Mouse (Mus musculus) gonadal fat pad, adult 2 months (tissue): ENCODE measurements around the gene Epha3. TPM values are rescaled to one million over a fixed set of nuclear protein-coding genes. Genes with fewer than 3 reads are reported as not detected.

Source experiments
- DNase-seq: peaks from one replicate; pipeline ENCODE4 v3.0.0-alpha.2; 2012; ENCODE audit warnings: low read depth
- polyA plus RNA-seq: library from polyadenylated mRNA; depleted of rRNA; stranded (reverse); fragments of >200 nt; gene quantifications from 2 replicates; pipeline ENCODE4 v1.2.3, GENCODE M21; 2012; rRNA removed

Epha3 gene
- 0.53 and 1.2 TPM in 2 replicates for polyA plus RNA-seq

GRCm38 (mm10) chr16:63863913-63864330 is at the start of gene Epha3:
TSS of gene Epha3 (minus strand) at chr16:63864175.
- DNase-seq = no peak

DNA sequence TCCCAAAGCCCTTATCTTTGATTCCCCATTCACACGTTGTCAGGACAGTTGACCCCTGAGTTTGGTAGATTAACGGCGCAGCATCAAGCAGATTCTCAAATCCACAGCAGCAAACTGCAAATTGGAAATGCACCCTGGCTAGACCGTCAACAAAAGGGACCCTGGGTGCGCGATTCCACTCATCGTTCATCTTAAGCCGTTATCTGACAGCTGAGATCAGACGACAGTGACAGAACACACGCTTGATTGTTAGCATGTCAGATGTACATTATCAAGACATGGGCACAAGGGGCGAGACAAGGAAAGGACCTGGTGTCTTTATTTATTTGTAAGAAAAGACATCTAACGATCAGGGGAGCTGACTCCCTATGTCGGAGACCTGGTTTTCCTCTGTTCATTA is 39.5 kb upstream of the Epha3 start:
- DNase-seq = no peak

GRCm38 (mm10) chr16:63881190-63881589 is 17.2 kb upstream of the Epha3 start:
- no peak for DNase-seq

DNA sequence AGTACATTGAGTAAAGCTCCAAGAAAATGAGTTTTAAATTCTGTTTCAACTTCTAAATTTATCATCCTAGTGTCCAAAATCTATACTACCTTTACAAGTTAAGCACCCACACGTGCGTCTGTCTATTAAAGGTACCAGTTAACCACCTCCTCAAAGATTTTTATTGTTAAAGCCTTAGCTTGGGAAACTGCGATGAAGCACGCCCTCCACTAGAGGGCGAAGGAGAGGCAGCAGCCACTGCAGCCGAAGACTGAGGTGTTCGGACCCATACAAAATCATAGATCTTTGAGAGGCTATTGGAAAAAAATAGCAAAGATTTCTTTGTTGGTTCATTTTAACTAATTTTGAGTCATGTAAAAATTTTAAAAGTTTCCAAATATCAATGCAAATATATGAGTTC is 8.3 kb upstream of the Epha3 start:
- no peak for DNase-seq

DNA sequence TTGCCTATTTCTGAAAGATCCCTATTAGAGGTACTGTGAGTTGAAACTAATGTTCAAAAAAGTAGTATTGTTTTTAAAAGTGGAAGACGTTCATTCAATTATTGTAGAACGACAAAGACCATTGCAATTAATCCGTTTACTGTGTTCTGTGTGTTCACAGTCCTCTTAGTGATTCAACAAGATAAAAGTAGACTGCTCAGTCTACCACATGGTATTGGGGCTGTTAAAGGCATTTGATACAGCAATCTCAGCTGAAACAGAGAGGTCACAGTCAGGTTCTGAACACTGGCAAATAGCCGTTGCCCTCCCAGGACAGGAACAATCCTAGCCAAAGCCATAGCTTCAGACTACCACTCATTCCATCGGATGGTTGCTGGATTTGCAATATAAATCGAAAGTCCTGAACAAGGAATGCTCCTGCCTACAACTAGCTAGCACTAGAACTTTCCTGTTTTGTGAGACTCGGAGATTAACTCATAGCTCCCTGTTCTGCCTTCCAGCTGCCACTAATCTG is 545 bp upstream of the Epha3 start:
- DNase-seq = no peak

DNA sequence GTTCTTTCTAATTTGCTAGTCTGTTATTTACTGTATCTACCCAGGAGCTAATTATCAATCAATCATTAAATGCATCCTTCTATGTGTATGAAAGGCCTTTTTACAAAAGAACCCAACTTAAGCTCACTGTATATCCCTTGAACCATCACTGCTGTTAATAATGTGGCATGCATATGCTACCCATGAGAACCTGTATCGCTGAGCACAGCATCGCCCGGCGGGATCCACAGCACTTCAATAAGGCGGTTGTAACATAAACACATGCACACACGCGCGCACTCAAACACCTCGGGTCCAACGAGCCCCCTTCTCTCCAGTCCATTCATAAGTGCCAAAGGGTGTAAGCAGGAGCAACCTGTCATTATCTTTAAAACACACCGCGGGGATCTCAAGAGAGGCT is 794 bp downstream of the Epha3 start:
- no peak for DNase-seq

- no peak for DNase-seq
Observed at GRCm38 (mm10) chr16:63857561-63857960, 6.4 kb downstream of the Epha3 start.

GRCm38 (mm10) chr16:63856658-63857552 is 7.1 kb downstream of the Epha3 start:
- DNase-seq = no peak

DNA sequence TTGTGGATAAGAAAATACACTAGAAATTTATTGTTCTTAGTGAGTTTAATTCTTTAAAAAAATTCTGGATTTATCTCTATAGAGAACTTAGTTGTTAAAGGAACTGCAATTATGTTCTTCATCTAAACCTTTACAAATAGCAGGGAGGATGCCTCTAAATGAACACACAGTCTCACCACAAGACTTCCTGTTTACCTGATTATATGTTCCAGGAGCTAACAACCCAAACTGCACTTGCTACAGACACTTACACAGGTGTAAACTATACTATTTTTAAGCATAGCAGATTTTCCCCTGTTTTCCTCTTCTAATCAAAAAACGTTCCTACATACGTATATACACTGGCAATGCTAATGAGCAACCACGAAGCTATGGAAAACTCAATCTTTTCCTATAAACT is 13.7 kb downstream of the Epha3 start:
- no peak for DNase-seq

DNA sequence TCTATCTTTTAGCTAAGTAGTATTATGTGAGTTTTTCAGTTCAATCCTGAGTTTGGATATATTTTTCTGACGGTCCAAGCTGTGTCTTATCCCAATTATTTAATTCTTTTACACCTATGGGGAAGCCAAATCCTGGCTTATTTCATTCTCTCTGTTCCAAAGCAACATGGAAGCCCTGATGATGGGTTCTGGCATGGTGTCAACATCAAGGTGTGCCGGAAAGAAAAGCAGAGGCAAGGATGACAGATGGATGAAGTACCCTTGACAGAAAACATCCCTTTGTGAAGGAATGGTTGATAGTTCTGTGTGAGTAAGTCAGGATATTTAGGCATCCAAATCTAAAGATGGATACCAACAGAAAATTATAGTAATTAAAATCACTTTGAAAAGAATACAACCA is 21.1 kb downstream of the Epha3 start:
- DNase-seq = no peak

DNA sequence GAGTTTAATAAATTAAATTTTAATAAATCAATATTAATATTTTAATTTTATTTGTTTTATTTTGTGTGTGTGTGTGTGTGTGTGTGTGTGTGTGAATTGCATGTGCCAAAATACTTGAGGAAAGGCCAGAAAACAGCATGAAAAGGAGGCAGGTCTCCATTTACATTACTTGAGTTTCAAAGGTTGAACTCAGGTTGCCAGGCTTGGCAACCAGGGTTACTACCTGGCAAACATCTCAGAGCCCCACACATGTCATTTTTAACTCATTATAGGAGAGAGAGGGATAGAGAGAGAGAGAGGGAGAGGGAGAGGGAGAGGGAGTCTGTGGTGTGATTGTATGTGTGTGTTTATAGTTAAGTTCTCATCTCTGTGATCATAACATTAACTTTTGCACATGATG is 26.5 kb downstream of the Epha3 start:
- DNase-seq = no peak

GRCm38 (mm10) chr16:63821164-63821563 is 42.8 kb downstream of the Epha3 start:
- no peak for DNase-seq

DNA sequence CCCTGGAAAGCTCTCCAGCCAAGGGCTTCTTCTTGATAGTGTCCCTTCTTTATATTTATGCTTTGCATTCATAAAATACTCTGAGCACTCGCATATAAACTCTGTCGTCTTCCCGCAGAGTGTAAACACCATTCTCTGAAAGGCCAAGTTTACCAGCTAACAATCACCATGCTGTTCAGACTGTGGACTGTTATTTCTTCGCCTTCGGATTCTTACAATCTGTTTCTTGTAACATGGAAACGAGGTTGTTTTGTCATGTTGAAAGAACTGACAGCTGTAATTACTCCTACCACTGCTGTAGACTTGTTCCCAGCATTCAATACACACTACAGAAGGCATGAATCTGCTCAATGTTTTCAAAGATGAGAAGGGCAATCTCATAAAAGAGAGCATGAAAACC is 46.4 kb downstream of the Epha3 start:
- DNase-seq = no peak

- no peak for DNase-seq
Observed at GRCm38 (mm10) chr16:63816672-63817071, 47.3 kb downstream of the Epha3 start.

DNA sequence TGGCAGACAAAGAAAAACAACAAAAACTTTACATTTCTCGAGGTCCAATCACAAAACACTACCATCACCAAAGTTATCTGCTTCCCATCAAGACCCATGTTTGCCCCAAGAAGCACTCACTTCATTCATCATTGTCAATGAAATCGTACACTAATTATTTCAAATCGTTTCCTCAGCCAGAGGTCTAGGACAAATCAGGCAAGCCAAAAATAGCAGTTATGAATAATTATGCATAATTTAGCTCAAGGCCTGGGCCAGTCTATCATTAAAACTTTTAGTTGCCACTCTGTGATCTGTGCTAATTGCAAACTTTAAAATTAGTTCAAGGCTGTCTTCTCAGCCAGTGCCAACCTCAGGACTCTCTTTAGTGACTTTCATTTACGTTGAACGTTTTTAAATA is 54.1 kb downstream of the Epha3 start:
- DNase-seq = no peak

DNA sequence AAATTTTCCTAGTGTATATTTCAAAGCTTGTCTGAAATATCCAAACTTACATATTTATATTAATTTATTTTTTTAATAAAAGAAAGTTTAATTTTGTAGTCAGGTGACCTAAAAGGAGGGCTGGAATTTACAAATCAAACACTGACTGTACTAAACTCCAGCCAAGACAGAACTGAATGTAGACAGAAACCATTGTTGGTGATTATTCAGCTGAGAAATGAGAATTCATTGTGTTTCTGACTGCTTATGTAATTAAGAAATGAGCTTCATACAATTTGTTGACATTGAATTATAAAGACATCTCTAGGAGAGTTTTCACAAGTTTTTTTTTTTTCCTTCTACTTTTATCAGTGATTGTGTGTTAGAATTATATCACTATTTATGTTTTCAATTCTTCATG is 55.0 kb downstream of the Epha3 start:
- DNase-seq = no peak

DNA sequence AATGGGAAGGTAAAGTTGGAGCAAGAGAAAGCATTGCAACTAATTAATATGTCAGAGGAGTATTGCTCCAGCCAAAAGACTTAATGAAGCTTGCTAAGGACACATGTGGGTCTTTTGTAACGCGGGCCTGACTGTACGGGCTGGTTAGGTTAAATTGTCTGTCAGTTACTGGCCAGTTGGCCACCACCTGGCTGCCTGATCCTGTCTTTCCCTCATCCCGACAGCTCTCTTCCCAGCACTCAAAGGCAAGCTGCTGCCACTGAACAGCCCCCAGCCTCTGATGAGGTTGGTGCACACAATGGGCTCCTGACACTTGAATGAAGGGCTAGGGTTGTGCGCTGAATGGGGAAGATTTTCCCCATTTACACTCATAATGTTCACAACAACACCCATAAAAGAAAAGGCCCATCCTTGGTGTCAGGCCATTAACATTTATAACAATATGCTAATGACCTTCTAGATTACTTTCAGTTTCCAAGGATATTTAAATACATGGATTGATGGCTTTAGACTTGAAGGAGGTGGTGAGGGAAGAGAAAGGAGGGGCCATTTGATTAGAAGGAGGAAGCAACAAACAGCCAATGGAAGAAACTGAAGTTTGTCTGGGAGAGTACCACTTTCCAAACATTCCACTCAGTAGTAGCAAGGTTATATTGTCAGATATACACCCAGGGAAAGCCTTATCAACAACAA is 57.4 kb downstream of the Epha3 start:
- no peak for DNase-seq

DNA sequence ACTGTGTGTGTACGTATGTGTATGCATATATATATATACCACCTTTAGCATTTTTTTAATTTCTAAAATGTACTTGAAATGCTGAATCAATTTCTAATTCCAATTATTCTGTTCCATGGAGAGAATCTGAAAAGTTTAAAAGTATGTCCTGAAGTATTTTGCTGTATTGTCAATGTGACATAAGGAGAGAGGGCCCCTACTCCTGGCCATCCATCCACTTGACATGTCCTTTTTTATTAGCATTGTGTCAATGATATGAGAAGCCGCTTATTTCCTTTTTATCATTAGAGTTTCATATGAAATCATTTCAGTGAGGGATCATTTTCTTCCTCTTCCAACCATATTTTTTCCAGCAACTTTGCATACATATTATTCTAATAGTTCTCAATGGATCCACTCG is 58.0 kb downstream of the Epha3 start:
- no peak for DNase-seq

DNA sequence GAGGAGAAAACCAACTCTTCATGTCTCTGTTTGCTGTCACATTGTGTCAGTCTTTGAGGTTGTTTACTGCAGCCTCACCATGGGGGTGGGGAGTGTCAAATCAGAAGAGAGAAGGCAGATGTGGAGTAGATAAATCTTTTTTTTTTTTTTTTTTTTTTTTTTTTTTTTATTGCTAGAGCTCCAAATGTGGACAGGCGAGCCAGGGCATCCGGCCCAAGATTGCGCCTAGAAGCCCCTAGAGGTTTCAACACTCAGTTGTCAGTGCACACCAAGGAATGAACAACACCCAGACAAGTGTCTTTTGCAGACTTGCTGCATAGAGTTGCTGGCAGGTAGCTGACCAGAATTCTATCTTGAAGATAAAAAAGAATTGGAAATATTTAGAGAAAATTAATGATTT is 62.5 kb downstream of the Epha3 start:
- DNase-seq = no peak

GRCm38 (mm10) chr16:63798341-63798740 is 65.6 kb downstream of the Epha3 start:
- DNase-seq = no peak

DNA sequence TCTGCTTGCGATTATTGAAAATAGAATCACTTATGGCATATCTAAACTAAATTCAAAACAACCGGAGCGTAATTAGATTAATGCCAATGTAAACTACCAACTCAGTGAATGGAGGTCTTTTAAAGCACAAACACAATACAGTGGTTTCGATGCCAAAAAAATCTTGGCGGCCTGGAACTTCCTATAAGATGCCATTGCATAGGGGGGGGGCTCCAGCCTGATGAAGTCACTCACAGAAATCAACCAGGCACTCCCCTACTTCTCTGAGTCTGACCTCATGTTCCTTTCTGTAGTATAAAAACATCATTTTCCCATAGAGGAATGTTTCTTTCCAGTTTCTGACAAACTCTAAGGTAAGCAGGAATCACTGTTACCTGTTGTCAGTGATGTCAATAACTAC is 69.7 kb downstream of the Epha3 start:
- DNase-seq = no peak

GRCm38 (mm10) chr16:63793805-63794204 is 70.2 kb downstream of the Epha3 start:
- DNase-seq = no peak

DNA sequence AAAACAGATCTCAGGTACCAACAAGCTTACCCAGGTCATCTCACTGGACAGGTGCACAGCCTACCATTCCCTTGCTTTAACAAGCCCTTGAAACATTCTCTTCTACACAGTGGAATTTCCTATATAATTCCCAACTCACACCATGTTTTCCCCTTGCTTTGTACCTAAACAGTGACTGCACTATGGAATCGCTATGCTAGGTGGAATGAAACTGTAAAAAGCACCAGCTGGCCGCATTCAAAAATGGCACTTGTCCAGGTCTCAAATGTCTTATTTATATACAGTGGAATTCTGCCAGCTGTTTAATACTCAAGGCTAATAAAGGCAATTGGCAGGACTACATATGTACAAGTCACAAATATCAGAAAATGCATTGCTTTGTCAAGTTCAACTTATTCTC is 71.9 kb downstream of the Epha3 start:
- DNase-seq = no peak
